Mouse (Mus musculus) ES-Bruce4 (cell line): Measurements from ENCODE around the gene Tcf12.

Experiments
- CTCF ChIP-seq: IDR thresholded peaks from one replicate; pipeline ENCODE4 v1.8.1; 2011; ENCODE audit warnings: low read depth, low read length
- EP300 ChIP-seq: IDR thresholded peaks from 2 replicates; pipeline ENCODE4 v1.6.1; 2011; ENCODE audit warnings: low read depth, low read length; ENCODE audit not compliant: insufficient read depth
- POLR2A ChIP-seq: IDR thresholded peaks from one replicate; pipeline ENCODE4 v1.8.1; 2011; ENCODE audit warnings: low read length; ENCODE audit not compliant: insufficient read depth

DNA sequence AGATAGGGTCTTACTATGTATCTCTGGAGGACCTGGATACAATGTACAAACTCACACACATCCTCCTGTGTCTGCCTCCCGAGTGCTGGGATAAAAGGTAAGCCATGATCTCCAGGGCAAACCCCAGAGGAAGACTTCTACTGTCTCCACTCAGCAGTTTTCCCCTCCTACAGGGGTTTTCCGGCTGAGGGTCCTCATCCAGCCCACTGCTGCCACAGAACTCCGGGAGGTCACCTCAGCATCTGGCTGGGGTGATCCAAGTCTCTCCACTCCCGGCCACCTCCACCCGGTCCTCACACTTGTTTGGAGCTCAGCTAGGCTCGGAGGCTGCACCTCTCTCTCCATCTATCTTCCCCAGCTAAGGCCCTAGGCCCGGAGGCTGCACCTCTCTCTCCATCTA lies 308.4 kb downstream of the Tcf12 start:
- TF ChIP-seq CTCF (no peak), POLR2A (no peak), EP300 (no peak)
